Mouse (Mus musculus) brain, embryonic 14.5 days (tissue): ENCODE data around the gene Sdr9c7.

Source experiments
- CTCF ChIP-seq: fragments of 200-500 bp; IDR thresholded peaks from 2 replicates; pipeline ENCODE4 v1.5.1; 2012; ENCODE audit warnings: inconsistent platforms, mild to moderate bottlenecking, moderate library complexity, borderline replicate concordance; ENCODE audit not compliant: insufficient read depth, insufficient read length; ENCODE audit errors: extremely low read depth
- POLR2A ChIP-seq: fragments of 200-500 bp; IDR thresholded peaks from 2 replicates; pipeline ENCODE4 v1.6.1; 2012; ENCODE audit warnings: mild to moderate bottlenecking, inconsistent platforms, borderline replicate concordance; ENCODE audit not compliant: poor library complexity, insufficient read depth, insufficient read length, severe bottlenecking; ENCODE audit errors: extremely low read depth

DNA sequence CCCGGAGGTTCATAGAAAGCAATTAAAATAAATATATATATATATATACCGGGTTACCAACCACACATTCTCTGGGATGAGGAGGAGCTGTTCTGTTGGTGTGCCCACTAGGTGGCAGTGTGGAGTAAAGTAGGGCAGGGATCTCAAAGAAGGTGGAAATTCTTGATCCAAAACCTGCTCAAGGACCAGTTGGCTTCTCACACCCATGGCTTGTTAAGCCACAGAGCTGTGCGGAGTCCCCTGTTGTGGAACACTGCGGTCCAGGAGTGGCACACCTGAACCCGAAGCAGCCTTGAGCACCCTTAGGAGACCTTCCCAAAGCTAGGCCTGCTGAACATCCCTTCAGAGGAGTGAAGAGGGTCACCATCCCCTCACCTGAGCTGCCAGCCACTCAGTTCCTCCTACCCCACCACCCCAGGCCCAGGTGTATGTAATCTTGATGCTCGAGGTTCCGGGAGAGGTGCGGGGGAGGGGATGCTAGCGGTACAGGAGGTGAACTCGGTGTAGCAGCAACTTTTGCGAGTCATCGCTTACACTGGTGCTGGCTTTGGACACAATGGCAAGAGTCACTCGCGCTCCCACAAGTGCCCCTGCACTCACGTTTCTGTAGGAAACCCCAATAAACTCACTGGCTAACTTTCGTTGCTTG is 58.0 kb downstream of the Sdr9c7 start:
- TF ChIP-seq CTCF, result peak; percentile 76
- TF ChIP-seq POLR2A, result no peak
